Mouse (Mus musculus): ENCODE measurements around the gene Gm26920.

The Gm26920 gene

GRCm38 (mm10) chr7:30050882-30051548 is 39.2 kb downstream of the Gm26920 start, which contains the start of gene Zfp14:
Zfp14 (minus strand) TSS chr7:30051380.
- DNase-seq: peak; percentile 78 to 89

- no peak for DNase-seq
Measured at GRCm38 (mm10) chr7:30048126-30048525, 42.1 kb downstream of the Gm26920 start.

- DNase-seq: no peak
Measured at GRCm38 (mm10) chr7:30044354-30044753, 45.9 kb downstream of the Gm26920 start.

GRCm38 (mm10) chr7:30034331-30034730 is 55.9 kb downstream of the Gm26920 start:
- DNase-seq: no peak

- no peak for DNase-seq
Measured at GRCm38 (mm10) chr7:30031379-30031778, 58.8 kb downstream of the Gm26920 start.

- DNase-seq: no peak
Measured at GRCm38 (mm10) chr7:30030677-30031076, 59.5 kb downstream of the Gm26920 start.

- DNase-seq: no peak
Measured at GRCm38 (mm10) chr7:30028572-30028971, 61.6 kb downstream of the Gm26920 start.

GRCm38 (mm10) chr7:30027331-30027730 is 62.9 kb downstream of the Gm26920 start:
- DNase-seq: no peak

- DNase-seq: no peak
Measured at GRCm38 (mm10) chr7:30025358-30025757, 64.9 kb downstream of the Gm26920 start.

GRCm38 (mm10) chr7:30023800-30024199 is 66.4 kb downstream of the Gm26920 start:
- no peak for DNase-seq

- no peak for DNase-seq
Measured at GRCm38 (mm10) chr7:30023324-30023723, 66.9 kb downstream of the Gm26920 start.

GRCm38 (mm10) chr7:30019543-30019942 is 70.7 kb downstream of the Gm26920 start:
- DNase-seq: no peak

- no peak for DNase-seq
Measured at GRCm38 (mm10) chr7:30017226-30017625, 73.0 kb downstream of the Gm26920 start.

- peak in 1 of 2 experiments; percentile 32 for DNase-seq
Measured at GRCm38 (mm10) chr7:30012956-30013363, 77.2 kb downstream of the Gm26920 start.

GRCm38 (mm10) chr7:30010551-30011195 is 79.5 kb downstream of the Gm26920 start:
- no peak for DNase-seq

GRCm38 (mm10) chr7:30009321-30010085 is 80.7 kb downstream of the Gm26920 start:
- no peak for DNase-seq

GRCm38 (mm10) chr7:30008020-30008690 is 82.1 kb downstream of the Gm26920 start:
- no peak for DNase-seq

GRCm38 (mm10) chr7:30007601-30008000 is 82.6 kb downstream of the Gm26920 start:
- DNase-seq: no peak
